Mouse (Mus musculus) stomach, embryonic 16.5 days (tissue): ENCODE measurements around the gene Cmtm1. TPM values are rescaled to one million over a fixed set of nuclear protein-coding genes. Genes with fewer than 3 reads are reported as not detected.
"Not testable (repeated sequence)": the region's sequence is repeated elsewhere in the genome, so short reads cannot be mapped to it uniquely, and the experiment has no call there.

Experiments used
- ATAC-seq: fragments of 200-750 bp; cut with Nextera tagmentation; 2 replicates; pipeline ENCODE4 v1.8.0; 2017; ENCODE audit warnings: moderate number of reproducible peaks, moderate TSS enrichment; ENCODE audit not compliant: insufficient read depth, low FRiP score
- H3K27ac ChIP-seq: fragments of 300-500 bp; sonication (generic); 2 replicates; pipeline ENCODE4 v1.5.1; 2014; ENCODE audit warnings: low read length
- H3K27me3 ChIP-seq: fragments of 300-500 bp; sonication (generic); 2 replicates; pipeline ENCODE4 v1.6.1; 2014; ENCODE audit warnings: low read length, control low read depth, mixed read lengths; ENCODE audit not compliant: control insufficient read depth, insufficient read depth
- H3K36me3 ChIP-seq: fragments of 300-500 bp; sonication (generic); 2 replicates; pipeline ENCODE4 v1.6.1; 2014; ENCODE audit warnings: low read length; ENCODE audit not compliant: control insufficient read depth, insufficient read depth
- H3K4me1 ChIP-seq: fragments of 300-500 bp; sonication (generic); 2 replicates; pipeline ENCODE4 v1.6.1; 2014; ENCODE audit warnings: low read length, control low read depth, mixed read lengths; ENCODE audit not compliant: control insufficient read depth, insufficient read depth
- H3K4me2 ChIP-seq: fragments of 300-500 bp; sonication (generic); 2 replicates; pipeline ENCODE4 v1.6.1; 2014; ENCODE audit warnings: low read depth, low read length, mixed read lengths
- H3K4me3 ChIP-seq: fragments of 300-500 bp; sonication (generic); replicated peaks from 2 replicates; pipeline ENCODE4 v1.5.1; 2014; ENCODE audit warnings: mild to moderate bottlenecking, low read length
- H3K9ac ChIP-seq: fragments of 300-500 bp; sonication (generic); 2 replicates; pipeline ENCODE4 v1.6.1; 2014; ENCODE audit warnings: low read length
- H3K9me3 ChIP-seq: fragments of 300-500 bp; sonication (generic); replicated peaks from 2 replicates; pipeline ENCODE4 v1.6.1; 2016; ENCODE audit warnings: low read length, control low read depth; ENCODE audit not compliant: control insufficient read depth
- WGBS: fragments of 180-500 bp; shearing (Covaris S2); extraction: QIAGEN DNeasy Blood & Tissue Kit; methylation state at CpG from one replicate; pipeline ENCODE4 v1.1.7; 2014; 5-methylcytosine and 5-hydroxymethylcytosine counted together
- polyA plus RNA-seq: library from polyadenylated mRNA; unstranded; fragments of >200 nt; fragmentation: Nextera tagmentation; extraction: Ambion mirVana; gene quantifications from 2 replicates; pipeline ENCODE4 v1.2.1, GENCODE M21; 2015

The Cmtm1 gene
- polyA plus RNA-seq, 1 experiment from 2014 or later: not detected

DNA sequence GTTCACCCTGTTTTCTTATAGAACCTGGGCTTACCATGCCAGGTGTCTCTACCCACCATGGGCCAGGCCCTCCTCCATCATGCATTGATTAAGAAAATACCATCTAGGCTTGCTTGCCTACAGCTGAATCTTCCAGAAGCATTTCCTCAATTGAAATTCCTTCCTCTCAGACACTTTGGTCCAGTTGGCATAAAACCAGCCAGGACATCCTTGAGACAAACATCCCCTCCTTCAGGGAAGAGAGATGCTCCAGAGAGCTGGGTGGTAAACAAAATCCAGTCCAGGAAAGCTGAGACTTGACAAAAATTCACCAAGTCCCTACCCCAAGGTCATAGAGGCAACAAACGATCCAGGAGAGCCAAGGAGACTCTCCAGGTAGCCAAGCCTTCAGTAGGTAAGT lies 24.3 kb upstream of the Cmtm1 start:
- WGBS: 54% methylated on average over 1 of the region's 1 CpGs
- H3K4me3 ChIP-seq: no peak overlapping the region
- no peak overlapping the region for H3K9ac ChIP-seq
- H3K9me3 ChIP-seq: no peaks in the 10 kb centered on the region
- ATAC-seq: no peak
- no peak overlapping the region for H3K27ac ChIP-seq
- no peak overlapping the region for H3K4me2 ChIP-seq
- no peaks in the 10 kb centered on the region for H3K27me3 ChIP-seq
- H3K36me3 ChIP-seq: no peaks in the 10 kb centered on the region
- no peaks in the 10 kb centered on the region for H3K4me1 ChIP-seq

DNA sequence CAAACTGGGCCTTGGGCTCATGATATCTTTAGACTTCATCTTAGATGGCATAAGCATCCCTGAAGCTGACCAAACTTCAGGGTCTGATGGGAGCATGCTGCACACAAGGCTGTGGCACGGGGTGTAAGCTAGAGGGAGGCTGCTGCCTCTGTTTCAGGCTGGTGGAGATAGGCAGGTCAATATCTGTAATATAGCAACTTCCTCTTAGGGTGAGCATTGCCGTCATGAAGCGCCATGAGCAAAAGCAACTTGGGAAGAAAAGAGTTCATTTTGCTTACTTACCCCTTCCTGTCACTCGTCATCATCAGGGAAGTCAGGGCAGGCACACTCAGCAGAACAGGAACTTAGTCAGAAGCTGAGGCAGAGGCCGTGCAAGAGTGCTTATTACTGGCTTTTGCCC lies 23.8 kb upstream of the Cmtm1 start:
- Histone ChIP-seq H3K4me2 (no peak overlapping the region), H3K4me1 (no peaks in the 10 kb centered on the region), H3K27ac (no peak overlapping the region), H3K27me3 (no peaks in the 10 kb centered on the region), H3K36me3 (no peaks in the 10 kb centered on the region), H3K9me3 (no peaks in the 10 kb centered on the region), H3K9ac (no peak overlapping the region), H3K4me3 (no peak overlapping the region)
- 53% methylated on average over 5 of the region's 5 CpGs for WGBS
- ATAC-seq: no peak

- Histone ChIP-seq H3K27ac (no peak overlapping the region), H3K4me2 (no peak overlapping the region), H3K9ac (no peak overlapping the region), H3K4me3 (no peak overlapping the region), H3K9me3 (no peaks in the 10 kb centered on the region), H3K27me3 (no peaks in the 10 kb centered on the region), H3K4me1 (no peaks in the 10 kb centered on the region), H3K36me3 (no peaks in the 10 kb centered on the region)
- ATAC-seq: no peak
- WGBS: 70% methylated on average over 5 of the region's 5 CpGs
Measured at GRCm38 (mm10) chr8:104332665-104333631, 23.0 kb upstream of the Cmtm1 start.

DNA sequence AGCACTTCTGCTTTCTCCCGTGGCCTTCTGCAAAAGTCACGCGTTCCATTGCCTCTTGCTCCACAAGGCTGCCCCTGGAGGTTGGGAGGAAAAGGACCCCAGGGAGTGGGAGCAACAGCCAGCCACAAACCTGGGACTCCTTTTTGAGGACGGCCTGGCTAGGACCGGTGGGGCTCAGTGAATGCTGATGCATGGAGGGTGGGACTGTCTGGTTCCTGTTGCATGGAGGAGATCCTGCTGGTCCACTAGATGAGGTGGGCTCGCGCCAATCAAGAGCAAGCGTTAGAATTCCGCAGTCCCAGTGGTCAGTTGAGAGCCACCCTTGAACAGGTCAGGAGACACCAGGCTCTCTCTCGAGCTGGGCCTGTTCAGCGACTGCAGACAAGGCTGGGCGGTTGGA lies 12.0 kb upstream of the Cmtm1 start, which contains the start of gene Cmtm2b:
Cmtm2b (plus strand) TSS at position 301 of the 400 bp plus-strand sequence.
- H3K4me3 ChIP-seq, ATAC-seq, H3K9ac ChIP-seq, H3K27me3 ChIP-seq, H3K9me3 ChIP-seq, H3K36me3 ChIP-seq, H3K4me2 ChIP-seq, H3K4me1 ChIP-seq, H3K27ac ChIP-seq: not testable (repeated sequence)
- 88% methylated on average over 12 of the region's 12 CpGs for WGBS

DNA sequence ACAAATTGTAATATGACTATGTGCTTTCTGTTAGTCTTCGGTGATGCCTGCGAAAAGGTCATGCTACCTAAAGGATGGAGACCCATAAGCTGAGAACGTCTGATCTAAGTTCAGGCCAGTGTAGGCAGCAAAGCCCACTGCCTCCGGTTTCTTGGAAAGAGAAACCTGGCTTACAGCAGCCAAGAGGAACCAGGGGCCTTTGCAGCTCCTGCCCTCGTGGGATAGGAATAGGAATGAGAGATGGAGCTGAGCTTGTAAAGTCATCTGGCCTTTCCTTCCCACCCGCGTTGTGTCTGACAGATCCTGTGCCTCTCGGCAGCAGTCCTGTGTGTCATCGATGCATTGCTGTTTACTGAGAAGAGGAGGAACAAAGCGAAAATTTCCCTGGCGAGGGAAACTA lies 11.3 kb upstream of the Cmtm1 start, which contains the start of gene Gm11020:
Gm11020 (plus strand) TSS at position 301 of the 400 bp plus-strand sequence.
- not testable (repeated sequence) for H3K9ac ChIP-seq, ATAC-seq, H3K4me1 ChIP-seq, H3K27me3 ChIP-seq, H3K36me3 ChIP-seq, H3K27ac ChIP-seq, H3K4me3 ChIP-seq, H3K4me2 ChIP-seq, H3K9me3 ChIP-seq
- WGBS: 84% methylated on average over 9 of the region's 11 CpGs

- 51% methylated on average over 4 of the region's 4 CpGs for WGBS
Measured at GRCm38 (mm10) chr8:104313311-104313710, 3.4 kb upstream of the Cmtm1 start.

GRCm38 (mm10) chr8:104312023-104312422 lies 2.1 kb upstream of the Cmtm1 start:
- H3K4me2 ChIP-seq, H3K4me1 ChIP-seq, H3K27me3 ChIP-seq, H3K27ac ChIP-seq, ATAC-seq, H3K36me3 ChIP-seq, H3K9ac ChIP-seq, H3K4me3 ChIP-seq, H3K9me3 ChIP-seq: not testable (repeated sequence)
- 88% methylated on average over 3 of the region's 3 CpGs for WGBS

More at GRCm38 (mm10) chr8:104313311-104313710, 3.4 kb upstream of the Cmtm1 start:
- Histone ChIP-seq H3K9ac (no peak overlapping the region), H3K36me3 (no peaks in the 10 kb centered on the region), H3K9me3 (no peaks in the 10 kb centered on the region), H3K4me3 (no peak overlapping the region), H3K27ac (no peak overlapping the region), H3K27me3 (no peaks in the 10 kb centered on the region), H3K4me1 (no peaks in the 10 kb centered on the region), H3K4me2 (no peak overlapping the region)
- ATAC-seq: no peak

- not testable (repeated sequence) for ATAC-seq, H3K9ac ChIP-seq, H3K4me3 ChIP-seq, H3K36me3 ChIP-seq, H3K9me3 ChIP-seq, H3K4me2 ChIP-seq, H3K27me3 ChIP-seq, H3K27ac ChIP-seq, H3K4me1 ChIP-seq
- WGBS: 47% methylated on average over 6 of the region's 6 CpGs
Measured at GRCm38 (mm10) chr8:104308341-104308740, 1.6 kb downstream of the Cmtm1 start.

DNA sequence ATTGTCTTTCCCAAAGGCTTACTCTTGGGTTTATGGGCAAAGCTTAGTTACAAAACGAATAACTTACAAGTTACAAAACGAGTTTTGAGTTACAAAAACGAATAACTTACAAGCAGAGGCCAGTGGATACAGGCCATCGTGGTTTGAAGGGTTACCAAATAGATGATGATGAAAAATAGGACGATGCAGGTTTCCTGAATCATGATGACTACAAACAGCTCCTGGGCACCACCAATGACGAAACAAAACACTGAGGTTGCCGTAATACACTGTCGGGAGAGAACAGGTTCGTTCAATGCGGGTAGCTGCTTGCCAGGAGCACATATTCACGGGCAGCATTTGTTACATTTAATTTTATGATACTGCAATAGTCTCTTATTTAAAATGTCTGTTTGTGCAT lies 5.0 kb downstream of the Cmtm1 start:
- Histone ChIP-seq H3K4me3 (no peak overlapping the region), H3K9ac (no peak overlapping the region), H3K4me2 (no peak overlapping the region), H3K27me3 (no peaks in the 10 kb centered on the region), H3K36me3 (no peaks in the 10 kb centered on the region), H3K27ac (no peak overlapping the region), H3K4me1 (no peaks in the 10 kb centered on the region), H3K9me3 (no peaks in the 10 kb centered on the region)
- no peak for ATAC-seq
- 87% methylated on average over 11 of the region's 11 CpGs for WGBS
